Mouse (Mus musculus) telencephalon, adult 2 months (tissue): Measurements from ENCODE around the gene Ddias.
A peak's percentile ranks its signal among the peaks of the same experiment; 100 is the strongest.

ENCODE experiments used
- DNase-seq: peaks from one replicate; pipeline ENCODE4 v3.0.0-alpha.2; 2011; ENCODE audit warnings: low read depth, low spot score

The Ddias gene

GRCm38 (mm10) chr7:92866526-92866925, 7.5 kb downstream of the Ddias start:
- DNase-seq: no peak

GRCm38 (mm10) chr7:92848246-92848645, 25.8 kb downstream of the Ddias start:
- DNase-seq: no peak

GRCm38 (mm10) chr7:92842254-92842653, 31.8 kb downstream of the Ddias start:
- no peak for DNase-seq

- peak; percentile 28 for DNase-seq
Observed at GRCm38 (mm10) chr7:92837907-92838306, 36.1 kb downstream of the Ddias start.

GRCm38 (mm10) chr7:92837226-92837625, 36.8 kb downstream of the Ddias start:
- no peak for DNase-seq

GRCm38 (mm10) chr7:92836447-92836846, 37.6 kb downstream of the Ddias start:
- no peak for DNase-seq

- DNase-seq: no peak
Observed at GRCm38 (mm10) chr7:92834391-92834790, 39.7 kb downstream of the Ddias start.

GRCm38 (mm10) chr7:92832395-92832794, 41.7 kb downstream of the Ddias start:
- DNase-seq: no peak

GRCm38 (mm10) chr7:92827981-92828380, 46.1 kb downstream of the Ddias start:
- DNase-seq: peak; percentile 74

- no peak for DNase-seq
Observed at GRCm38 (mm10) chr7:92826248-92826647, 47.8 kb downstream of the Ddias start.

GRCm38 (mm10) chr7:92822409-92823101, 51.5 kb downstream of the Ddias start:
- DNase-seq: no peak

- no peak for DNase-seq
Observed at GRCm38 (mm10) chr7:92821871-92822270, 52.2 kb downstream of the Ddias start.

- no peak for DNase-seq
Observed at GRCm38 (mm10) chr7:92820941-92821465, 53.0 kb downstream of the Ddias start.

GRCm38 (mm10) chr7:92820410-92820809, 53.6 kb downstream of the Ddias start:
- no peak for DNase-seq

- no peak for DNase-seq
Observed at GRCm38 (mm10) chr7:92819656-92820055, 54.4 kb downstream of the Ddias start.

- no peak for DNase-seq
Observed at GRCm38 (mm10) chr7:92817886-92818285, 56.2 kb downstream of the Ddias start.

- no peak for DNase-seq
Observed at GRCm38 (mm10) chr7:92817242-92817641, 56.8 kb downstream of the Ddias start.

- DNase-seq: no peak
Observed at GRCm38 (mm10) chr7:92811667-92812279, 62.3 kb downstream of the Ddias start.
